Mouse (Mus musculus) urinary bladder, postnatal 14 days (tissue): ENCODE data around the gene Arrdc2.
A peak's percentile ranks its signal among the peaks of the same experiment; 100 is the strongest.
"Not testable (repeated sequence)": the region's sequence is repeated elsewhere in the genome, so short reads cannot be mapped to it uniquely, and the experiment has no call there.

ENCODE experiments used
- DNase-seq: peaks from one replicate; pipeline ENCODE4 v3.0.0; 2021; ENCODE audit warnings: low spot score

The Arrdc2 gene

GRCm38 (mm10) chr8:70840590-70840989 lies 1.1 kb upstream of the Arrdc2 start:
- no peak for DNase-seq

GRCm38 (mm10) chr8:70838654-70839407 lies 689 bp downstream of the Arrdc2 start:
- DNase-seq: peak; percentile 27

GRCm38 (mm10) chr8:70836666-70837065 lies 2.9 kb downstream of the Arrdc2 start:
- DNase-seq: no peak

- DNase-seq: no peak
These were observed 5.4 kb downstream of the Arrdc2 start for GRCm38 (mm10) chr8:70834071-70834470.

GRCm38 (mm10) chr8:70833520-70833919 lies 6.0 kb downstream of the Arrdc2 start:
- DNase-seq: peak; percentile 70

- DNase-seq: no peak
These were observed 6.5 kb downstream of the Arrdc2 start for GRCm38 (mm10) chr8:70833018-70833482.

GRCm38 (mm10) chr8:70832371-70832770 lies 7.1 kb downstream of the Arrdc2 start:
- no peak for DNase-seq

GRCm38 (mm10) chr8:70831517-70831916 lies 8.0 kb downstream of the Arrdc2 start:
- DNase-seq: no peak

GRCm38 (mm10) chr8:70827796-70828195 lies 11.7 kb downstream of the Arrdc2 start:
- DNase-seq: no peak

- DNase-seq: no peak
These were observed 12.5 kb downstream of the Arrdc2 start for GRCm38 (mm10) chr8:70827010-70827409.

- DNase-seq: peak; percentile 47
These were observed 13.7 kb downstream of the Arrdc2 start for GRCm38 (mm10) chr8:70825816-70826215.

- no peak for DNase-seq
These were observed 15.7 kb downstream of the Arrdc2 start for GRCm38 (mm10) chr8:70823802-70824201.

GRCm38 (mm10) chr8:70822594-70822993 lies 16.9 kb downstream of the Arrdc2 start:
- DNase-seq: not testable (repeated sequence)

- DNase-seq: no peak
These were observed 17.5 kb downstream of the Arrdc2 start for GRCm38 (mm10) chr8:70821992-70822391.

- DNase-seq: peak; percentile 70
These were observed 18.0 kb downstream of the Arrdc2 start for GRCm38 (mm10) chr8:70821399-70821962.

- DNase-seq: peak; percentile 75
These were observed 19.2 kb downstream of the Arrdc2 start for GRCm38 (mm10) chr8:70820101-70820935.

- DNase-seq: peak; percentile 67
These were observed 22.8 kb downstream of the Arrdc2 start for GRCm38 (mm10) chr8:70816679-70817078.

GRCm38 (mm10) chr8:70812885-70813284 lies 26.6 kb downstream of the Arrdc2 start:
- DNase-seq: no peak

- no peak for DNase-seq
These were observed 27.5 kb downstream of the Arrdc2 start for GRCm38 (mm10) chr8:70812055-70812454.

GRCm38 (mm10) chr8:70810962-70811680 lies 28.4 kb downstream of the Arrdc2 start:
- DNase-seq: no peak

GRCm38 (mm10) chr8:70808955-70809701 lies 30.4 kb downstream of the Arrdc2 start:
- DNase-seq: no peak
